Mouse (Mus musculus): ENCODE results near the gene Syt12. TPM values are rescaled to one million over a fixed set of nuclear protein-coding genes. Genes with fewer than 3 reads are reported as not detected.

The Syt12 gene
- total RNA-seq, 4 experiments from 2014 or later: 60.5 to 90.4 (median 73.7) TPM

- no peak for DNase-seq
These were observed 78.3 kb downstream of the Syt12 start for GRCm38 (mm10) chr19:4398959-4399358.

DNA sequence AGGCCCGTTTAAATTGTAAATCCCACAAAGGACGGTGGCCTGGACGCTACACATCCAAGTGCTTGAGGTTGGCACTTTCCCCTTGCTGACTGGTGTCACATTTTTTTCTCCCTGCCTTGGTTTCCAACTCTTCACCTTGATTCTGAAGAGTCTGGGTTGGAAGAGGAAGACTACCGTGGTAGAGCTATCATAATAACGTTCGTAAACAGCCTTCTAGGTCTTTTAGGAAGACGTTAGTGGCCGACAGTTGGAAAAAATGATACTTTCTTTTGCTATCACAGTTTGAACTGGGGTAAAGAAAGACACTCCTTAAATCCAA, 78.7 kb downstream of the Syt12 start:
- DNase-seq: no peak

GRCm38 (mm10) chr19:4397798-4398629, 79.2 kb downstream of the Syt12 start, which contains the start of gene Kdm2a:
Kdm2a (minus strand) TSS chr19:4398285.
- DNase-seq: peak; percentile 62

- peak; percentile 95 for DNase-seq
These were observed 80.0 kb downstream of the Syt12 start for GRCm38 (mm10) chr19:4396998-4397797.

DNA sequence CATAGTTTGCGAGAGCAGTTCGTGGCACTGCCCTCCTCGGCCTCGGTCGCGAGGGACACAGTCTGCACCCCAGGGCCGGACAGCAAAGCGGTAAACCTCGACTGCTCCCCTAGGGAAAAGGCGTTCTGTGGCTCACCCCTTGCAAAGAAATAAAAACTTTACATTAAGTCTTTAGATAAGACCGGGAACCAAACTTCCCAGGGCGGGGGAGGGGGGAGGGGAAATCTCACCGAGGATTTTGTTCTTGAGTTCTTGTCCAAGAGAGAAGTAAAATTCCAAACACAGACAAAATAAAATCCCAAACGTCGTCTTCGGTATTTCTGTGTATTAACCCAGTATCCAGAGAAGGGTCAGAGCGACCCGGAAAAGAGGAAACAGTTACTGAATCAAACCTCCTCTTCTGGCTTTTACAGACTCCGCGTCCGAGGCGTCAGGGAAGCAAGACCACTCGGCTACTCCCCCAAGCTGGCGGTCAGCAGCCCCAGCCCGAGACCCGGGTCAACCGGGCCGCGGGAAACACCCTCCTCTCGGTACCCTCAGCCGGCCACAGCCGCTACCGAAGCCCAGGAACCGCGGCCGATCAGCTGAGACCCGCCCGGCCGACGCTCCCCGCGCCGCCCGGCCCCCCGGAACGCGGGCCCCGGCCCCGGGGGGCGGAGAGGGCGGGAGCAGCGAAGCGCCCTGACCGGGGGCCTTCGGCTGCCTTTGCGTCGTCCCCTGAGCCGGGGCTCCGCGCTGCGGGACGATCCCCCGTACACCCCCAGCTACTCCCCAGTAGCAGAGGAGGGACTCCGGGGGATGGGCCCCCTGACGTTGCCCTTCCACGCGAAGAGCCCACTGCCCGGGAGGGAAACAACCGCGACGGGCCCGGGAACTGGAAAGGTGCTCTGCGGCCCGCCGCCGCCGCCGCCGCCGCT, 80.9 kb downstream of the Syt12 start:
- DNase-seq: no peak

Other genes with a start within 250 kb of the Syt12 start
- 10 to 100 TPM; 39.0 to 53.5 (median 52.4) TPM for gene Pold4, start 245.5 kb downstream of the Syt12 start, total RNA-seq (2022)
- 10 to 100 TPM; 30.8 to 55.1 (median 46.6) TPM for gene Ssh3, start 208.3 kb downstream of the Syt12 start, total RNA-seq (2022)
- 10 to 100 TPM in 1 of 4 experiments, 1 to 10 TPM in 3; 4.3 to 10.6 (median 6.8) TPM for gene Ankrd13d, start 194.3 kb downstream of the Syt12 start, total RNA-seq (2022)
- gene Grk2, start 171.2 kb downstream of the Syt12 start, total RNA-seq (2022): 10 to 100 TPM; 42.3 to 71.6 (median 53.0) TPM
- gene Kdm2a, start 79.2 kb downstream of the Syt12 start, total RNA-seq (2022): 100 to 1,000 TPM in 3 of 4 experiments, 10 to 100 TPM in 1; 88.6 to 150 (median 124) TPM
- gene Rhod, start 38.0 kb downstream of the Syt12 start, total RNA-seq (2022): 10 to 100 TPM; 29.8 to 48.0 (median 39.3) TPM
- 10 to 100 TPM; 12.2 to 22.5 (median 20.2) TPM for gene 2010003K11Rik, start 21.1 kb upstream of the Syt12 start, total RNA-seq (2022)
- 100 to 1,000 TPM; 351 to 737 (median 517) TPM for gene Pcx, start 33.0 kb upstream of the Syt12 start, total RNA-seq (2022)
- gene Lrfn4, start 138.2 kb upstream of the Syt12 start, total RNA-seq (2022): 1 to 10 TPM; 3.9 to 9.3 (median 6.5) TPM
- gene Rce1, start 148.2 kb upstream of the Syt12 start, total RNA-seq (2022): 10 to 100 TPM; 34.0 to 47.7 (median 38.9) TPM
- 1 to 10 TPM in 1 of 4 experiments, under 1 TPM in 2, not detected in 1; 0.67 to 1.0 (median 0.94) TPM for gene Gm960, start 221.2 kb upstream of the Syt12 start, total RNA-seq (2022)
- gene Sptbn2, start 233.7 kb upstream of the Syt12 start, total RNA-seq (2022): 1 to 10 TPM in 3 of 4 experiments, under 1 TPM in 1; 0.99 to 3.5 (median 1.6) TPM

Measured in adrenal gland, adult 8-10 months (tissue).